Mouse (Mus musculus): ENCODE data around the gene Vmp1. TPM values are rescaled to one million over a fixed set of nuclear protein-coding genes. Genes with fewer than 3 reads are reported as not detected.

Gene Vmp1
- 21.8 TPM for polyA plus RNA-seq (2015; fragmentation: Illumina TruSeq; extraction: RNeasy Lipid Tissue Mini Kit (QIAGEN cat#74804); ENCODE audit: insufficient read depth, low read depth, low replicate concordance)

DNA sequence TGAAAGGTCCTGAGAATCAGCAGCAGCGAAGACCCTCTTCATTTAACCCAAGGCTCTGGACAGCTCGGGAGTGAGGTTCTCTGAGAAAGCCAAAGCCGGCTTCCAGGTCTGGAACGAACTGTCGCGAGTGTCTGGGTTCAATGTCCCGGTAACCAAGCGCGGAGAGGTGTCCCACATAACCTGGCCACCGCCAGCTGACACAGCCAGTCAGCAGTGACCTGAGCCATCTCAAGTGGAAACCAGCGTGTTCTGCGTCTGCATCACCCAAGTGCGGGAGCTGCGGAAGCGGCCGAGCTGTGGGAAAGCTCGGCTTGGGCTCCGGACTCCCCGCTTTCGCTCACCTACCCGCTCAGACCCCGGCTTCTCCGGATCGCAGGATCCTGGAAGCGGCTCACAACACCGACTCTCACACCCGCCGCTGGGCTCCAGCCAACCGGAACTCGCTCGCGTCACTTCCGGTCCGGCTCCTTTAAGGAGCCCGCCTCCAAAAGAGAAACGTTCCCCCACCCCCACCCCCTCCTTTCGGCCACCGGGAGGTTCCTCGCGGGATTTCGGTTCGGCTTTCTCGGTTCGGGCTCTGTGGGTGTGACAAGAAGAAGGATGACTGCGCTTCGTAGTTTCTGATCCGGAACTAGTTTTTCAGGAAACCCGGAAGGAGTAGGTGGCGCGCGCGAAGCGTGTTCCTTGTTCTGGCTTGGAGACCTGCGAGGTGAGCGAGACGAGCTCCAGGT is at the start of gene Vmp1, which contains the start of gene Ptrh2:
TSS of gene Vmp1 (minus strand) at position 442 of the 731 bp plus-strand sequence.
TSS of gene Ptrh2 (plus strand) at position 591 of the 731 bp plus-strand sequence.

DNA sequence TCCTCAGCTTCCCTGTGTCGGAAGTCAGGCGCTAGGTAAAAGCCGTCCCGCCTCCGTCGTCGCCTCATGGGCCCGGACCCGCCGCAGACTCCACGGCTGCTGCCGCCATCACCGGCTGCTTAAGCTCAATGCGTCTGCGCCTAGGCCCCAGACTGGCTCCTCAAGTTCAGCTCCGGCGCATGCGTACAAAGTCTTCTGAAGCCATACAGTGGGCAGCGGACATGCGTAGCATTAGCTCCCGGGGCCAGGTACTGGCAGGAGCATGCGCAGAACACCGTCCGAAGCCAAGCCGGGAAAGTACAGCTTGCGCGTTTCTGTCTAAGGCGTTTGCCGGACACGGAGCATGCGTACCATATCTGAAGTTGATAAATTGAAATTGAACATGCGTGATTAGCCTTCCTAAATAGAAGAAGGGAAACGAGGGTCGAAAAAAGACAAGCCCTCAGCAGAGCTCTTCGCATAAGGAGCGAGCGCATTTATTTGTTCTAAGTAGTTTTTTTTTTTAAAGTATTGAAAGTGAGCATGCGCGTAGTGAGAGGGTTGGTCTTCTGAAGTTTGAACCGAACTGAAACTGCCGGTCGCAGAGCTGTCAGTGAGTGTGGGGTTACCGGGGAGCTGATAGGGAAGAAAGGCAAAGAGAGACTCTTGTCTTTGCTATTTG is 138.9 kb downstream of the Vmp1 start, which contains the start of the genes Rps6kb1 and Tubd1:
TSS of gene Rps6kb1 (minus strand) at position 167 of the 661 bp plus-strand sequence.
TSS of gene Tubd1 (plus strand) at position 353 of the 661 bp plus-strand sequence.

Other genes with a start within 250 kb of the Vmp1 start
- gene Rnft1, start 199.2 kb downstream of the Vmp1 start, polyA plus RNA-seq (2015; fragmentation: Illumina TruSeq; extraction: RNeasy Lipid Tissue Mini Kit (QIAGEN cat#74804); ENCODE audit: insufficient read depth, low read depth, low replicate concordance): 5.9 TPM
- 15.2 TPM for gene Rps6kb1, start 139.0 kb downstream of the Vmp1 start, polyA plus RNA-seq (2015; fragmentation: Illumina TruSeq; extraction: RNeasy Lipid Tissue Mini Kit (QIAGEN cat#74804); ENCODE audit: insufficient read depth, low read depth, low replicate concordance)
- 1.7 TPM for gene Tubd1, start 138.8 kb downstream of the Vmp1 start, polyA plus RNA-seq (2015; fragmentation: Illumina TruSeq; extraction: RNeasy Lipid Tissue Mini Kit (QIAGEN cat#74804); ENCODE audit: insufficient read depth, low read depth, low replicate concordance)
- gene Ptrh2, start 149 bp upstream of the Vmp1 start, polyA plus RNA-seq (2015; fragmentation: Illumina TruSeq; extraction: RNeasy Lipid Tissue Mini Kit (QIAGEN cat#74804); ENCODE audit: insufficient read depth, low read depth, low replicate concordance): 3.4 TPM
- gene Cltc, start 73.7 kb upstream of the Vmp1 start, polyA plus RNA-seq (2015; fragmentation: Illumina TruSeq; extraction: RNeasy Lipid Tissue Mini Kit (QIAGEN cat#74804); ENCODE audit: insufficient read depth, low read depth, low replicate concordance): 27.5 TPM
- 7.0 TPM for gene Dhx40, start 123.9 kb upstream of the Vmp1 start, polyA plus RNA-seq (2015; fragmentation: Illumina TruSeq; extraction: RNeasy Lipid Tissue Mini Kit (QIAGEN cat#74804); ENCODE audit: insufficient read depth, low read depth, low replicate concordance)